8 mouse cellular contexts compared by ENCODE assay signal in genomic region chr2:121289730-121290540, GRCm38 (mm10). TPM values are rescaled to one million over a fixed set of nuclear protein-coding genes. Genes with fewer than 3 reads are reported as not detected.
DNase-seq lines count a peak whose midpoint lies in the region; ATAC-seq and TF ChIP-seq lines count a peak whose summit lies in the region.

No protein-coding gene starts in this region.

- no peak for ATAC-seq in CD4-positive, CD25-positive, alpha-beta regulatory T cell, adult 4 months
- peak; percentile 58; the same call in 1 of the 2 replicates for ATAC-seq in forebrain, embryonic 14.5 days
- ATAC-seq in liver, embryonic 14.5 days (ENCODE audit: insufficient read depth) = no peak

- peaks cover 16% of the 10 kb centered on the region; the same call in 1 of the 2 replicates for H3K27me3 ChIP-seq in liver, adult 2 months (ENCODE audit: control insufficient read depth, insufficient read depth, low read length)
- no peaks in the 10 kb centered on the region for H3K27me3 ChIP-seq in forebrain, embryonic 14.5 days (replicated peaks; ENCODE audit: control insufficient read depth, insufficient read depth, low read length)
- peaks cover 70% of the 10 kb centered on the region for H3K27me3 ChIP-seq in liver, embryonic 14.5 days (ENCODE audit: control insufficient read depth, insufficient read depth, low read length)

- TF ChIP-seq POLR2A in liver, adult 2 months (IDR thresholded peaks at IDR 0.05; ENCODE audit: extremely low read depth, insufficient read depth, low read length) = no peak

- no peak overlapping the region for H3K27ac ChIP-seq in liver, adult 2 months (replicated peaks; ENCODE audit: insufficient read depth, low read depth, low read length)
- H3K27ac ChIP-seq in forebrain, embryonic 14.5 days (ENCODE audit: low read depth, low read length) = peak overlapping the region; percentile 52; the same call in 1 of the 2 replicates
- no peak overlapping the region for H3K27ac ChIP-seq in liver, embryonic 14.5 days

- H3K9ac ChIP-seq in liver, adult 2 months (ENCODE audit: low read depth, low read length) = no peak overlapping the region
- H3K9ac ChIP-seq in forebrain, embryonic 14.5 days (ENCODE audit: low read length) = peak overlapping the region; percentile 65
- no peak overlapping the region for H3K9ac ChIP-seq in liver, embryonic 14.5 days (replicated peaks)

- H3K4me1 ChIP-seq in liver, adult 2 months (ENCODE audit: control insufficient read depth, insufficient read depth, low read length) = peaks cover 4% of the 10 kb centered on the region
- peaks cover 31% of the 10 kb centered on the region for H3K4me1 ChIP-seq in forebrain, embryonic 14.5 days (ENCODE audit: control insufficient read depth, insufficient read depth, low read length)
- H3K4me1 ChIP-seq in liver, embryonic 14.5 days (replicated peaks; ENCODE audit: control insufficient read depth in 2 of 2, insufficient read depth in 2 of 2, low read length in 1 of 2) = peaks cover 0 to 11% of the 10 kb centered on the region in 2 experiments; a peak in 3 of 4 replicates

- WGBS in liver, adult 2 months = 6% methylated on average over 36 of the region's 36 CpGs
- 3% methylated on average over 36 of the region's 36 CpGs for WGBS in forebrain, embryonic 14.5 days
- WGBS in liver, embryonic 14.5 days (ENCODE audit: insufficient replicate concordance) = 7% methylated on average over 36 of the region's 36 CpGs

- no peak for TF ChIP-seq EP300 in liver, embryonic 14.5 days (IDR thresholded peaks at IDR 0.05; ENCODE audit: low read depth)

- H3K4me2 ChIP-seq in forebrain, embryonic 14.5 days (ENCODE audit: low read length) = peak overlapping the region; percentile 64
- peak overlapping the region; percentile 68 for H3K4me2 ChIP-seq in liver, embryonic 14.5 days (ENCODE audit: low read depth)

- no peaks in the 10 kb centered on the region for H3K9me3 ChIP-seq in forebrain, embryonic 14.5 days (replicated peaks; ENCODE audit: control insufficient read depth, low read length)
- H3K9me3 ChIP-seq in liver, embryonic 14.5 days (ENCODE audit: control insufficient read depth, low read length) = no peaks in the 10 kb centered on the region

- peak overlapping the region; percentile 49; the same call in 1 of the 2 replicates for H3K4me3 ChIP-seq in liver, adult 2 months (ENCODE audit: insufficient read depth, low read depth, low read length)
- H3K4me3 ChIP-seq in forebrain, embryonic 14.5 days (ENCODE audit: low read depth, low read length) = peak overlapping the region; percentile 59
- peak overlapping the region; percentile 37 to 53 for H3K4me3 ChIP-seq in liver, embryonic 14.5 days (ENCODE audit: insufficient read depth in 1 of 2, low read depth in 2 of 2, low read length in 2 of 2)

- H3K36me3 ChIP-seq in liver, adult 2 months (ENCODE audit: control insufficient read depth, insufficient read depth, low read length) = no peaks in the 10 kb centered on the region
- no peaks in the 10 kb centered on the region for H3K36me3 ChIP-seq in forebrain, embryonic 14.5 days (ENCODE audit: control insufficient read depth, insufficient read depth, low read length)
- no peaks in the 10 kb centered on the region for H3K36me3 ChIP-seq in liver, embryonic 14.5 days (replicated peaks; ENCODE audit: control insufficient read depth, insufficient read depth, low read depth)

- DNase-seq in CD4-positive, CD25-positive, alpha-beta regulatory T cell, adult 2 months (ENCODE audit: low read depth, low spot score) = peak; percentile 46
- no peak for DNase-seq in liver, adult 2 months (ENCODE audit: extremely low read depth, low read depth, low spot score)
- no peak for DNase-seq in liver
- DNase-seq in forebrain, embryonic 14.5 days (ENCODE audit: low spot score) = peak; percentile 14
- no peak for DNase-seq in liver, embryonic 14.5 days (ENCODE audit: low read depth in 3 of 3, low spot score in 3 of 3)
- DNase-seq in right cerebral cortex, postnatal 4 days = no peak
- no peak for DNase-seq in right cerebral cortex, adult 2 months (ENCODE audit: low spot score in 2 of 2)

- H3K79me2 ChIP-seq in liver, adult 2 months (ENCODE audit: control insufficient read depth, insufficient read depth, low read length) = no peaks in the 10 kb centered on the region

- TF ChIP-seq CTCF in liver, adult 2 months (IDR thresholded peaks at IDR 0.05; ENCODE audit: low read depth, low read length) = peak; percentile 26
- TF ChIP-seq CTCF in liver, embryonic 14.5 days (IDR thresholded peaks at IDR 0.05; ENCODE audit: low read depth) = peak; percentile 52

RNA-seq across cellular contexts. Expression of gene Map1a, which starts 0.5 kb away (rescaled TPM):
- polyA plus RNA-seq in CD4-positive, CD25-positive, alpha-beta regulatory T cell, adult 4 months (2017; shearing (Covaris generic)) = under 1 TPM; 0.03 to 0.09 TPM
- total RNA-seq in liver, adult 2 months (2014; rRNA removed) = under 0.01 and 0.13 TPM in 2 replicates
- 0.22 and 0.44 TPM in 2 replicates for polyA plus RNA-seq in liver, adult 2 months (2012; rRNA removed)
- polyA plus RNA-seq in forebrain, embryonic 14.5 days (2014; fragmentation: Nextera tagmentation; extraction: Ambion mirVana) = 12.7 and 23.2 TPM in 2 replicates
- polyA plus RNA-seq in liver, embryonic 14.5 days (2012; rRNA removed) = 0.04 TPM in 2 replicates
- 0.09 TPM in 1 of 2 replicates, not detected in the other for polyA plus RNA-seq in liver, embryonic 14.5 days (2014; fragmentation: Nextera tagmentation; extraction: Ambion mirVana)

RNA-seq across cellular contexts. Expression of gene Trp53bp1, which starts 18.7 kb away (rescaled TPM):
- polyA plus RNA-seq in CD4-positive, CD25-positive, alpha-beta regulatory T cell, adult 4 months (2017; shearing (Covaris generic)) = 10 to 100 TPM; 31.6 to 38.7 TPM
- total RNA-seq in liver, adult 2 months (2014; rRNA removed) = 9.1 and 9.5 TPM in 2 replicates
- 5.7 and 6.8 TPM in 2 replicates for polyA plus RNA-seq in liver, adult 2 months (2012; rRNA removed)
- 116 and 164 TPM in 2 replicates for polyA plus RNA-seq in forebrain, embryonic 14.5 days (2014; fragmentation: Nextera tagmentation; extraction: Ambion mirVana)
- 16.4 and 17.0 TPM in 2 replicates for polyA plus RNA-seq in liver, embryonic 14.5 days (2012; rRNA removed)
- polyA plus RNA-seq in liver, embryonic 14.5 days (2014; fragmentation: Nextera tagmentation; extraction: Ambion mirVana) = 14.1 and 18.5 TPM in 2 replicates

Comparison
In these comparisons a context has a peak if more than half of its experiments do, and no peak if none do; other contexts are left out.
1. DNase-seq: peak in CD4-positive, CD25-positive, alpha-beta regulatory T cell, adult 2 months (single experiment) and forebrain, embryonic 14.5 days (single experiment); none in liver, adult 2 months (single experiment), liver (single experiment), liver, embryonic 14.5 days (0 of 3), right cerebral cortex, postnatal 4 days (single experiment) and right cerebral cortex, adult 2 months (0 of 2).
2. Peak in every context shown above with its lines, with median percentiles within 50 percentile points of each other: H3K4me3 ChIP-seq.